Mouse (Mus musculus) heart, postnatal 36 days (tissue): ENCODE measurements at regions not wholly inside any gene's neighbourhood (a gene's known extent, or its start where the extent isn't known, plus 50 kb on each side); places are given as distances from the start of the nearest gene placed in this dataset.

Experiments used
- DNase-seq, 2 experiments: peaks; one replicate each; pipeline ENCODE4 v3.0.0; 2021 to 2022
- intact Hi-C: fragments of 180-260 bp; cut with DNase I; formaldehyde crosslinking; loops from one replicate; pipeline ENCODE4 v1.15.1; 2025

DNA sequence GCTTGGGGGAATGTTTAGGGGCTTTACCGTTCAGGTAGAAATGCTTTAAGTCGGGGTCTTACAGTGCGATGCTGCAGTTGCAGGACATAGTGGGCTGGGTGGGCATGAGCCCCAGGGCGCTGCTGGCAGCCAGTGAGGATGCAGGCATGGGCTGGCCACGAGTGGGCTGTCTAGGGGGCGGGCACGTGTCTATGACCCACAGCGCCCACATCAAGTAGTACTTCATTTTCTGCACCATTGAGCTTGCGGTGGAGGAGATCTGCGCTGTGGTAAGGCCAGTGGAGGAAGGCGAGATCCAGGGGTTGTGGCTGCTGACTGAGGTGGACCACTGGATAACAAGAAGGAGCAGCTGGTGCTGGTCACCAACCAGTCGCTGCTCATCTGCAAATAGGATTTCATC is 52.4 kb upstream of the Olfr291 start:
- intact Hi-C loops = no loop called here
- no peak for DNase-seq

DNA sequence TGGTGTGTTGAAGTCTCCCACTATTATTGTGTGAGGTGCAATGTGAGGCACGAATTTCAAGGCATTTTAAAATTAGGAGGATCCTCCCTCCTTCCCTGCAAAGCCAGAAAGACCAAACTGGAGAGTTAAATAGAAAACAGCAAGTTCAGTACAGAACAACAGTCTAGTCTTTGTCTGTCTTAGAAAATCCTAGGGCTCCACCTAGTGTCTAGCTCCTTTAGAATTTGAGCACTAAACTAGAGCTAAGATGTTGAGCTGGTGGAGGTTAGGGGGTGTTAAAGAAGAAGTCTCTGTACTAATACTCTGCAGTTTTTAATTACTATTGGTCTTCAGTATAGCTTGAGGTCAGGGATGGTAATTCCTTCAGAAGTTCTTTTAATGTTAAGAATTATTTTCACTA is 58.7 kb upstream of the Olfr291 start:
- DNase-seq = no peak
- intact Hi-C loops = no loop called here

DNA sequence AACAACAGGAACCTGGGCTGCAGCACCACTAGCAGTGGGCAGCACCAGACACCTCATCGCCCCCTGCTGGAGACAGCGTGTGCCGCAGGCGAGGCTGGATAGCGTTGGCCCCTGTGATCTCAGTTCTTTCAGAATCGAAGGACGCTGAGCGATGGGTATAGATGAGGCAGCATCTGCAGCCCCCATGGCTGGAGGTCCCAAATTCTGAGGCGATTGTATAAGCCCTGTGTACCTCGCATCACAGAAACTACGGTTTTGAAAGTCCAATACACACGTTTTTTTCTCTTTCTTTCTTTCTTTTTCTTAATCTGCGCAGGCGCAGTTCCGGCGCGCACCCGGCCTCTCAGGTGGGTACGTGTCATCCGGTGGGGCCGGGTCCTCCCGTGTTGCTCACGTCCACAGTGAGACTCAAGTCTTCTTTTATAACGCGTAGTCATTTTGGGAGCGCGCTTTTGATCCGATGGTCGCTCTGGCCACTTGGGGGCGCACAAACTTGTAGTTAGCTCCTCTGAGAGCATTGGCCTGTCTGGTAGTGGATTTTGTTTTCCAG is 74.0 kb upstream of the Olfr291 start:
- intact Hi-C loops = loop anchor here (1.0 kb wide), 1 partner anchor 185 kb away; no protein-coding TSS in a partner anchor
- peak; percentile 81 to 87 for DNase-seq

DNA sequence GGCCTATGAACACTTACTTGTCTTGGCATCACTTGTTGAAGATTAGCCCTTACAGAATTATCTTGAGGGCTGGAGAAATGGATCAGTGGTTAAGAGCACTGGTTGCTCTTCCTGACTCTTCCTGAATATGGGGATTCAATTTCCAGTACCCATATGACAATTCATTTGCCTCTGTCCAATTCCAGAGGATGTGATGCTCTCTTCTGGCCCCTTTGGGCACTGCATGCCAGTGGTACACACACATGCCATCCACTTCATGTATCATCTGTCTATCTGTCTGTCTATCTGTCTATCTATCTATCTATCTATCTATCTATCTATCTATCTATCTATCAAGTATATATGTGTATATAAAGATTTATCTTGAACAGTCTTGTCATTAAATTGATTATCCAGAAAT is 75.7 kb upstream of the Olfr291 start:
- DNase-seq = no peak
- intact Hi-C loops = no loop called here

DNA sequence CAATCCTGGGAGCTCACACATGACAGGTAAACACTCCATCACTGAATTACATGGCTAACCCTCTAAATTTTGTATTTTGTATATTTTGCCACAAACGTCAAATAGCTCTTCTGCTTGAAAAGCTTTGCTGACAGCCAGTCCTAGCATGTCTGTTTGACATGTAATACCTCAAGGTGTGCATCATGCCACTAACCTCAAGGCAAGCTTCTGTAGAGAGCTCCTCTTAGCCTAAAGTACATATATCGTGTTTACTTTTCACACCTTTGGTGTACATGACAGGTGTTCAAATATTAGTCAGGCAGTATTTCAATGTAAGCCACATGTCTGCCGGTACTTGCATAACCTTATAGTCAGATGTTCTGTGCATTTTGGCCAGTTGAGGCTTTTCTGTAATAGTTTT is 66.5 kb upstream of the Zfand6 start:
- intact Hi-C loops = no loop called here

DNA sequence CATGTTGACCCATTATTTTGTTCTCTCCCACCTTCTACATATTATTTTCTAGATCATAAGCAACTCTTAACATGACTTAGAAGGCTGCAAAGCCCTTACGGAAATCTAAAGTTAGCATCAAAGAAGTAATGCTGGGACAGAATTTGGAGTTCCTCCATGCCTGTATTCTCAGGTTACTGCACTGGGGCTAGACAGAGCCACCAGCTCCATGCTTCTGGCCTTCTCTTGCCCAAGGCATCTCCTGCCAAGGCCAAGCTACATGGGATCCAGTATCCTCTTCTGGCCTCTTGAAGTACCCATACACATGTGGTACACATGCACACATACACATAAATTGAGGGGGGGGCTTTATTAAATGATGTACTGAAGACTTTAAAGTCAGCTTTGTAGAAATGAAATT is 63.6 kb upstream of the Zfand6 start:
- DNase-seq = no peak
- intact Hi-C loops = no loop called here

More for the DNA sequence above, 66.5 kb upstream of the Zfand6 start:
- DNase-seq = no peak

DNA sequence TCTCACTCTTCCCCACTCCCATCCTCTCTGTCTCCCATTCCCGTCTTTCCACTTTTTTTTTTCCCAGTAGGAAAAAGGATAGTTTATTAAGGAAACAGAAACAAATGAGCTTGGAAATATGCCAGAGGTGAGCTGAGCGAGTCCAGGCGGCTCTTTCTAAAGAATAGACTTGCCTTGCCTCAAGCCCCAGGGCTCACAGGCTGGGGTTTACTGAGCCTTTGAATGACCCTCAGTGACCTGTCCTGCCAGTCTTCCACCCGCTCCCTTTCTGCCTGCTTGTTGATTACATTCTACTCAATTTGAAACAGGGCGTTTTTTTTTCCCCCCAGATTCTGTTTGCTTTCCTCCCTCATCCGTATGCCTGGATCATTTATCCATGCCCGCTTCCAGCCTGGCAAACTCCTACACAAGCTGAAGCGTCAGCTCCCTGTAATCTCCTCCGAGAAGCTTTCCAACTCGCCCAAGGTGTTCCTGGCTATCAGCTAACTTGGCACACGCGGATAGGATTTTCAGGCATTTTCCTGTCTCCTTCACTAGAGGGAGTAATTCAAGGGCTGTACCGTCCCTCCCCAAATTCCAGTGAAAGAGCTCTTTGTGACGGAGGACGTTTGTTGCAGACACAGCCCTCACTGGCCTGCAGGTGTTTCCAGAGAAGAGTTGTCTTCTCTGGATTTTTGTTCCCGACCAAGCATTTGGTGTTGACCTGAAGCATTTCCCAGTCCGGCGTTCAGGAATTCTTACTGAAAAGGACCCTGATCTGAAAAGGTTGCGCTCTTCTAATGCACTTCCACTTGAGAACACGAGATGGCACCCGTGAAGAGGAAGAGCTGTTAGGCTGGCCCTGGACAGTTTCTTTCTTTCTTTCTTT is 59.9 kb upstream of the Zfand6 start:
- peak; percentile 49 to 63 for DNase-seq
- intact Hi-C loops = no loop called here

DNA sequence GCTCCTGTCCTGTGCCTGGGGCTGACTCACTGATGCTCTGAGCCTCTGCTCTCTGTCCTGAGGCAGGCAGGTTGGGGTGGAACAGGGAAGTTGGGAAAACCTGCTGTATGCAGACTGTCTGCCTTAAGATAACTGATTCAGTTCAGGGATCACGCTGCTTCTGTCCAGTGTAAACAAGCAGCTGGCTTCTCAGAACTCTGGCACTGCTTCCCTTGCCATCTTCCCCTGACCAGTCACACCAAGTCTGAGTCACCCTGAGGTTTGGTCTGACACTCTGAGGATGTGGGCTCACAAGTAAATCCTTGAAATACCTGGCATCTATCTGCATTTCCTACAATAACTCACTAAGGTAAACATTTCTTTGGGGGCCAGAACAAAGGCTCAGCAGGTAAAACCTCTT is 58.1 kb upstream of the Zfand6 start:
- DNase-seq = no peak
- intact Hi-C loops = no loop called here

DNA sequence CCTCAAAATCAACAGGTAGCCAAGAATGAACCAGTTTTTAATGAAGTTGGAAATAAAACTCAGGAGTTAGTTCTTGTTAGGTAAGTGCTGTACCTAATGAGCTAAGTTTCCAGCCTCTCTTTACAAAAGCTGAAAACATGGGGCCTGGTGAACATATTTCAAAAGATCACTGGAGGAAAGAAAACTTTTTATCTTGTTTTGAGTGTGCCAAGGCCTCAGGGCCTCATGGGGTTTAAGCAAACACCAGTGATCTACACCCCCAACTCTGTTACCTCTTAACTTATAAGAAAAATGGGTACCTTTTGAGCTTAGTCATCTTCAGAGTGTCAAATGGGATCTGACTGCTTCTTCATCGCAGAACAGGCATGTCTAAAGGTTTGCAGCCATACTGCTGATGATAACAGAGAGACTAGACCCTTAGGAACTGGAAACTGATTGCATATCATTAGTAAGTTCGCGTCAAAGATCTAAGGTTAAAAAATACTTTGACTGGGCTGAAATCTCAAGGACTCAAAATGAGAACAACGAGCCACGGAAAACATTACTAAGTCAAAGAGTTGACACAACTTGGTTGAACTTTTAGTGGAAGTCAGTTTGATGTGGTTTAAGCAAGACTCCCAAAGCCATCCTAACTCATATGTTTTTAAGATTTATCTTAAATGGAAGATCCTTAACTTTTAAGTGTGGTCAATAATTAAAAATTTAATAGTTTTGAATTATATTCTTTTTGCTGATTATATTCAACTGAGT is 54.7 kb upstream of the Zfand6 start:
- intact Hi-C loops = no loop called here

DNA sequence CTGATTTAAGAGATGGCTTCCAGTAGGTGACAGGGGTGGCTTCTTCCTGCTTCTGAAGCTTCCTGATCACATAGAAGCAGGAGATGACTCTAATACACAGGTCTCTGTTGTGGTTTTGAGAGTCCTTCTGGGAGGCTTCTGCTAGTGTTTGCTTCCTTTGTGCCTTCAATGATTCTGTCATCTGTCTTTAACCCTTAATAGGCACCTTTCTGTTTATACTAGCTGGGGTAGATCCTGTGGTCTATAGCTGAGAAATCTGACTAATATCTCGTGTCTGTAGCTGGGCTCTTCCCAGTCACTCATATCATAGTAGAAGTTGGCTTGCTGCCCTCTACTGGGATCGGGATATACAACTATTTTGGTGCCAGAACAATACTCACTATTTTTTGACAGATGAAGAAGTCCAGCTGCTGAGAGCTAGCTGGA is 50.2 kb upstream of the Zfand6 start:
- DNase-seq = no peak
- intact Hi-C loops = no loop called here

More for the DNA sequence above, 54.7 kb upstream of the Zfand6 start:
- DNase-seq = no peak
